Mouse (Mus musculus) spleen, adult 2 months (tissue): ENCODE measurements around the gene Tgm1. TPM values are rescaled to one million over a fixed set of nuclear protein-coding genes. Genes with fewer than 3 reads are reported as not detected.

Experiments used
- DNase-seq, 2 experiments: peaks; one replicate each; pipeline versions ENCODE4 v3.0.0 to v3.0.0-alpha.2; 2012 to 2021; ENCODE audit warnings: low spot score in 2 of 2, low read depth in 1 of 2
- H3K27ac ChIP-seq: fragments of 200-500 bp; 2 replicates; pipeline ENCODE4 v1.5.1; 2012; ENCODE audit warnings: low read length, inconsistent platforms; ENCODE audit not compliant: insufficient read depth
- H3K27me3 ChIP-seq: fragments of 200-500 bp; 2 replicates; pipeline ENCODE4 v1.6.1; 2012; ENCODE audit warnings: mild to moderate bottlenecking, moderate library complexity, low read length, inconsistent platforms; ENCODE audit not compliant: control insufficient read depth, insufficient read depth
- H3K36me3 ChIP-seq: fragments of 200-500 bp; 2 replicates; pipeline ENCODE4 v1.6.1; 2012; ENCODE audit warnings: mild to moderate bottlenecking, low read length, inconsistent platforms; ENCODE audit not compliant: control insufficient read depth, insufficient read depth
- H3K4me1 ChIP-seq: fragments of 200-500 bp; 2 replicates; pipeline ENCODE4 v1.6.1; 2011; ENCODE audit warnings: inconsistent platforms; ENCODE audit not compliant: control insufficient read depth, insufficient read depth, insufficient read length
- H3K4me3 ChIP-seq: fragments of 200-500 bp; 2 replicates; pipeline ENCODE4 v1.5.1; 2011; ENCODE audit warnings: mild to moderate bottlenecking, inconsistent platforms; ENCODE audit not compliant: insufficient read depth, insufficient read length; ENCODE audit errors: extremely low read depth
- CTCF ChIP-seq: fragments of 200-500 bp; IDR thresholded peaks from 2 replicates; pipeline ENCODE4 v1.5.1; 2011; ENCODE audit warnings: mild to moderate bottlenecking, inconsistent platforms; ENCODE audit not compliant: insufficient read depth, insufficient read length, insufficient replicate concordance; ENCODE audit errors: extremely low read depth
- POLR2A ChIP-seq: fragments of 200-500 bp; IDR thresholded peaks from 2 replicates; pipeline ENCODE4 v1.6.1; 2011; ENCODE audit warnings: low read depth, low read length, inconsistent platforms
- whole genome bisulfite sequencing: fragments of 180-500 bp; shearing (Covaris S2); methylation state at CpG from one replicate; pipeline ENCODE4 v1.1.7; 2018; 5-methylcytosine and 5-hydroxymethylcytosine counted together
- polyA plus RNA-seq: library from polyadenylated mRNA; depleted of rRNA; stranded (reverse); fragments of >200 nt; gene quantifications from 2 replicates; pipeline ENCODE4 v1.2.3, GENCODE M21; 2012; rRNA removed

The Tgm1 gene
- polyA plus RNA-seq, 1 experiment = 33.9 TPM

DNA sequence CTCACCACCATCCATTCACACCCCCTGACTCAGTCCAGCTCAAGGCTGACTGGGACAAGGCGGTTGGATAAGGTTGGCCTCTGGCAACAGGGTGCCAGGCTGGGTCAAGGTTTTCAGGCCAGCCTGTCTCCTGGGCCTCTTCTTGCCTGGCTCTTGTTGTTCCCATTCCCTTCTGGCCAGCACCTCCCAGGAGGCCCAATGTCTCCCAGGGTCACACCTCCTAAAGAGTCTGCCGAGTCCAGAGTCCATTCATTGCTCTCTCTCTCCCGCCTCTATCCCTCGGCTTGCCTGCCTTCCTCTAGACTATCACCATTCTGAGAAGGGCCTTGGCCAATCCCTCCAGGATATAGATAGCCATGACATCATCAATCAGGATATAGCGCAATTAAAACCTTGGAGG is 55.7 kb downstream of the Tgm1 start:
- H3K27ac ChIP-seq = no peak overlapping the region
- no peak for DNase-seq
- 87% methylated on average over 5 of the region's 5 CpGs for WGBS

DNA sequence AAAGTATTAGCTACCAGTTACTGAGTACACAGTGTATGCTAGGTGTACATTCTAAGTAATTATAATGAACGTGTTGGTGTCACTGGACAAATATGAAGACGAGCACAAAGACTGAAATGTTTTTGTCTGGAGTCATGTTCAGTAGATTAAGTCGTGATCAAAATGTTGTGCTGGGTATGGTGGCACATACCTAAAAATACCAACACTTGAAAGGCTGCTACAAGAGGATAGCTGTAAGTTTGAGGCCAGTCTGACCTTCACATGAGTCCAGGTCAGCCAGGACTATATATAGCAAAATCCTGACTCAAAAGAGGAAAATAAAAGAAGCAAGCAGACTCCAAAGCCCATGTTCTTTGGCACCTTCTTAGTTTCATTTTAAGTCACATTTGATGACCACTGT is 56.8 kb downstream of the Tgm1 start:
- Histone ChIP-seq H3K4me1 (peaks cover 3% of the 10 kb centered on the region; the same call in 1 of the 2 replicates), H3K27me3 (no peaks in the 10 kb centered on the region), H3K4me3 (no peak overlapping the region), H3K27ac (no peak overlapping the region), H3K36me3 (peaks cover 7% of the 10 kb centered on the region; the same call in 1 of the 2 replicates)
- 85% methylated on average over 3 of the region's 3 CpGs for WGBS
- DNase-seq = no peak
- TF ChIP-seq POLR2A (no peak), CTCF (no peak)

More for the DNA sequence above, 55.7 kb downstream of the Tgm1 start:
- no peak for TF ChIP-seq POLR2A
- TF ChIP-seq CTCF = no peak
- Histone ChIP-seq H3K4me3 (no peak overlapping the region), H3K27me3 (no peaks in the 10 kb centered on the region), H3K36me3 (peaks cover 11% of the 10 kb centered on the region), H3K4me1 (peaks cover 3% of the 10 kb centered on the region; the same call in 1 of the 2 replicates)

DNA sequence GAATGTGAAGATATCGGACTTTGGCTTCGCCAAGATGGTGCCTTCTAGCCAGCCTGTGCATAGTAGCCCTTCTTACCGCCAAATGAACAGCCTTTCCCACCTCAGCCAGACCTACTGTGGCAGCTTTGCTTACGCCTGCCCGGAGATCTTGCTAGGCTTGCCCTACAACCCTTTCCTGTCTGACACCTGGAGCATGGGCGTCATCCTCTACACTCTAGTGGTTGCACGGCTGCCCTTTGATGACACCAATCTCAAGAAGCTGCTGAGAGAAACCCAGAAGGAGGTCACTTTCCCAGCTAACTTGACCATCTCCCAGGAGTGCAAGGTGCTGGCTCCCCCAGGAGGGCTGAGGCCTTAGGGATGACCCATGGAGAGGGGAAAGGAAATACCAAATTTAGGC is 62.2 kb downstream of the Tgm1 start:
- 81% methylated on average over 7 of the region's 7 CpGs for WGBS
- Histone ChIP-seq H3K27me3 (no peaks in the 10 kb centered on the region), H3K36me3 (no peaks in the 10 kb centered on the region), H3K4me1 (no peaks in the 10 kb centered on the region), H3K27ac (no peak overlapping the region), H3K4me3 (no peak overlapping the region)
- TF ChIP-seq POLR2A = no peak
- DNase-seq = no peak

Other genes with a start within 250 kb of the Tgm1 start
- 18.5 and 21.0 TPM in 2 replicates for gene Dhrs4, start 235.2 kb downstream of the Tgm1 start, polyA plus RNA-seq
- 4.5 and 4.8 TPM in 2 replicates for gene Carmil3, start 223.3 kb downstream of the Tgm1 start, polyA plus RNA-seq
- gene Cpne6, start 203.5 kb downstream of the Tgm1 start, polyA plus RNA-seq = 0.02 TPM in 1 of 2 replicates, not detected in the other
- 0.02 and 0.40 TPM in 2 replicates for gene Nrl, start 188.9 kb downstream of the Tgm1 start, polyA plus RNA-seq
- 47.9 and 53.3 TPM in 2 replicates for gene Pck2, start 173.7 kb downstream of the Tgm1 start, polyA plus RNA-seq
- 73.4 and 77.6 TPM in 2 replicates for gene Dcaf11, start 153.9 kb downstream of the Tgm1 start, polyA plus RNA-seq
- gene A730061H03Rik, start 153.5 kb downstream of the Tgm1 start, polyA plus RNA-seq = 5.6 and 6.3 TPM in 2 replicates
- 1.4 and 1.5 TPM in 2 replicates for gene Fitm1, start 138.3 kb downstream of the Tgm1 start, polyA plus RNA-seq
- gene Psme1, start 135.8 kb downstream of the Tgm1 start, polyA plus RNA-seq = 101 and 118 TPM in 2 replicates
- 14.5 and 15.0 TPM in 2 replicates for gene Emc9, start 128.6 kb downstream of the Tgm1 start, polyA plus RNA-seq
- gene Psme2, start 122.8 kb downstream of the Tgm1 start, polyA plus RNA-seq = 60.4 and 67.7 TPM in 2 replicates
- gene Rnf31, start 122.2 kb downstream of the Tgm1 start, polyA plus RNA-seq = 52.5 and 63.2 TPM in 2 replicates
- gene Irf9, start 110.4 kb downstream of the Tgm1 start, polyA plus RNA-seq = 101 and 154 TPM in 2 replicates
- 0.92 and 2.4 TPM in 2 replicates for gene Rec8, start 95.9 kb downstream of the Tgm1 start, polyA plus RNA-seq
- 56.7 and 62.4 TPM in 2 replicates for gene Ipo4, start 78.0 kb downstream of the Tgm1 start, polyA plus RNA-seq
- 8.2 and 8.9 TPM in 2 replicates for gene Gm49378, start 76.0 kb downstream of the Tgm1 start, polyA plus RNA-seq
- gene Tm9sf1, start 70.1 kb downstream of the Tgm1 start, polyA plus RNA-seq = 44.6 and 45.1 TPM in 2 replicates
- gene Tssk4, start 63.7 kb downstream of the Tgm1 start, polyA plus RNA-seq = 1.6 TPM in 2 replicates
- 19.7 and 19.9 TPM in 2 replicates for gene Mdp1, start 53.4 kb downstream of the Tgm1 start, polyA plus RNA-seq
- gene Gmpr2, start 42.0 kb downstream of the Tgm1 start, polyA plus RNA-seq = 11.6 and 15.9 TPM in 2 replicates
- 158 and 177 TPM in 2 replicates for gene Nedd8, start 41.8 kb downstream of the Tgm1 start, polyA plus RNA-seq
- 19.0 and 20.8 TPM in 2 replicates for gene Tinf2, start 32.1 kb downstream of the Tgm1 start, polyA plus RNA-seq
- 47.3 and 62.6 TPM in 2 replicates for gene Rabggta, start 8.3 kb upstream of the Tgm1 start, polyA plus RNA-seq
- gene Dhrs1, start 31.8 kb upstream of the Tgm1 start, polyA plus RNA-seq = 62.7 and 86.6 TPM in 2 replicates
- 15.1 and 17.2 TPM in 2 replicates for gene Nop9, start 31.8 kb upstream of the Tgm1 start, polyA plus RNA-seq
- gene Cideb, start 44.5 kb upstream of the Tgm1 start, polyA plus RNA-seq = 0.33 and 0.46 TPM in 2 replicates
- gene Ltb4r2, start 47.5 kb upstream of the Tgm1 start, polyA plus RNA-seq = 0.83 and 2.1 TPM in 2 replicates
- 4.2 and 6.6 TPM in 2 replicates for gene Ltb4r1, start 52.0 kb upstream of the Tgm1 start, polyA plus RNA-seq
- 16.3 and 17.3 TPM in 2 replicates for gene Adcy4, start 70.2 kb upstream of the Tgm1 start, polyA plus RNA-seq
- 38.8 and 48.4 TPM in 2 replicates for gene Ripk3, start 74.9 kb upstream of the Tgm1 start, polyA plus RNA-seq
- gene Nfatc4, start 109.2 kb upstream of the Tgm1 start, polyA plus RNA-seq = 4.6 and 5.0 TPM in 2 replicates
- gene Nynrin, start 140.1 kb upstream of the Tgm1 start, polyA plus RNA-seq = 2.5 and 3.0 TPM in 2 replicates
- gene Cbln3, start 170.5 kb upstream of the Tgm1 start, polyA plus RNA-seq = 0.07 and 0.13 TPM in 2 replicates
- gene Khnyn, start 171.0 kb upstream of the Tgm1 start, polyA plus RNA-seq = 30.3 and 31.6 TPM in 2 replicates
- 22.3 and 25.1 TPM in 2 replicates for gene Sdr39u1, start 186.4 kb upstream of the Tgm1 start, polyA plus RNA-seq
- gene Cma1, start 230.7 kb upstream of the Tgm1 start, polyA plus RNA-seq = 1.0 and 1.4 TPM in 2 replicates
- not detected in 2 replicates for gene Cma2, start 237.1 kb upstream of the Tgm1 start, polyA plus RNA-seq